Mouse (Mus musculus) intestine, postnatal 0 days (tissue): ENCODE measurements around the gene Stpg4. TPM values are rescaled to one million over a fixed set of nuclear protein-coding genes. Genes with fewer than 3 reads are reported as not detected.

Experiments
- ATAC-seq: fragments of 200-750 bp; cut with Nextera tagmentation; 2 replicates; pipeline ENCODE4 v1.8.0; 2017; ENCODE audit warnings: mild to moderate bottlenecking, moderate TSS enrichment, moderate library complexity
- H3K27ac ChIP-seq: fragments of 300-500 bp; sonication (generic); 2 replicates; pipeline ENCODE4 v1.5.1; 2014; ENCODE audit warnings: mild to moderate bottlenecking, low read depth, low read length, moderate library complexity
- H3K27me3 ChIP-seq: fragments of 300-500 bp; sonication (generic); replicated peaks from 2 replicates; pipeline ENCODE4 v1.6.1; 2014; ENCODE audit warnings: low read length, mixed read lengths; ENCODE audit not compliant: control insufficient read depth, insufficient read depth
- H3K36me3 ChIP-seq: fragments of 300-500 bp; sonication (generic); 2 replicates; pipeline ENCODE4 v1.6.1; 2014; ENCODE audit warnings: mild to moderate bottlenecking, moderate library complexity; ENCODE audit not compliant: control insufficient read depth, insufficient read depth
- H3K4me1 ChIP-seq: fragments of 300-500 bp; sonication (generic); replicated peaks from 2 replicates; pipeline ENCODE4 v1.6.1; 2014; ENCODE audit warnings: antibody characterized with exemption, low read length, mixed read lengths; ENCODE audit not compliant: control insufficient read depth, insufficient read depth
- H3K4me2 ChIP-seq: fragments of 300-500 bp; sonication (generic); replicated peaks from 2 replicates; pipeline ENCODE4 v1.6.1; 2014; ENCODE audit warnings: low read depth, mild to moderate bottlenecking, moderate library complexity
- H3K4me3 ChIP-seq: fragments of 300-500 bp; sonication (generic); 2 replicates; pipeline ENCODE4 v1.5.1; 2014; ENCODE audit warnings: low read depth, low read length
- H3K9ac ChIP-seq: fragments of 300-500 bp; sonication (generic); 2 replicates; pipeline ENCODE4 v1.6.1; 2014; ENCODE audit warnings: mild to moderate bottlenecking, low read depth, low read length
- H3K9me3 ChIP-seq: fragments of 300-500 bp; sonication (generic); 2 replicates; pipeline ENCODE4 v1.6.1; 2016; ENCODE audit warnings: mixed run types; ENCODE audit not compliant: control insufficient read depth
- CTCF ChIP-seq: sonication (generic); IDR thresholded peaks from 2 replicates; pipeline ENCODE4 v1.5.1; 2016; ENCODE audit warnings: low read depth, mild to moderate bottlenecking, control low read depth, antibody characterized with exemption, moderate library complexity
- WGBS: fragments of 180-500 bp; shearing (Covaris S2); extraction: QIAGEN DNeasy Blood & Tissue Kit; methylation state at CpG from one replicate; pipeline ENCODE4 v1.1.7; 2014; 5-methylcytosine and 5-hydroxymethylcytosine counted together
- polyA plus RNA-seq: library from polyadenylated mRNA; unstranded; fragments of >200 nt; fragmentation: Nextera tagmentation; extraction: Ambion mirVana; gene quantifications from 2 replicates; pipeline ENCODE4 v1.2.1, GENCODE M21; 2015

Stpg4 gene
- polyA plus RNA-seq, 1 experiment from 2014 or later: not detected

GRCm38 (mm10) chr17:87445917-87446766 lies 18.6 kb upstream of the Stpg4 start:
- Histone ChIP-seq H3K27ac (peak overlapping the region; percentile 95), H3K9me3 (no peaks in the 10 kb centered on the region), H3K4me3 (peak overlapping the region; percentile 99), H3K27me3 (no peaks in the 10 kb centered on the region), H3K4me2 (peak overlapping the region; percentile 72), H3K4me1 (0 out of 2 replicates have a peak, but pooled peaks cover 10% of the 10 kb centered on the region), H3K36me3 (no peaks in the 10 kb centered on the region), H3K9ac (peak overlapping the region; percentile 97)
- WGBS: 3% methylated on average over 56 of the region's 86 CpGs
- peak; percentile 52 for ATAC-seq
- no peak for TF ChIP-seq CTCF

GRCm38 (mm10) chr17:87445337-87445916 lies 17.9 kb upstream of the Stpg4 start:
- no peak for ATAC-seq
- H3K9ac ChIP-seq: peak overlapping the region; percentile 97
- peaks cover 2% of the 10 kb centered on the region; the same call in 1 of the 2 replicates for H3K36me3 ChIP-seq
- H3K4me2 ChIP-seq: peak overlapping the region; percentile 72
- no peaks in the 10 kb centered on the region for H3K27me3 ChIP-seq
- peak overlapping the region; percentile 95 for H3K27ac ChIP-seq
- TF ChIP-seq CTCF: no peak
- peak overlapping the region; percentile 99 for H3K4me3 ChIP-seq
- WGBS: under 1% methylated on average over 13 of the region's 13 CpGs
- H3K9me3 ChIP-seq: no peaks in the 10 kb centered on the region
- 0 out of 2 replicates have a peak, but pooled peaks cover 10% of the 10 kb centered on the region for H3K4me1 ChIP-seq

DNA sequence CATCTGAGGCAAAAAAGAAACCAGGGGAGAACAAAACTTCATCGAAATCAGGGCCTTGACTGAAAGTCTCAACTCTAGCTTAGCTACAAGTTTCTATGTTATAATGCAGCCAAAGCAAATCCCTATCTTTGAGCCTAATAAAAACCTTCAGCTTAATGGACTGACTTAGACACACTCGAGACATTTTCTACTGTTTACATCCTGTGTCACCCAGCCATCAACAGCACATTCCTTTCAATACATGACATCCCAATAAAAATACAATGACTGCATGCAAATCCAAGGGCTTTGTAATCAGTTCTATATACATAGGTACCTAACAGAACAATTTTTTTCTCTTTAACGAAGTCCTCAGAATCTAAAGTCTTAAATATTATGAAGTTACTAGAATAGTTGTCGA lies 17.2 kb upstream of the Stpg4 start:
- Histone ChIP-seq H3K4me3 (peak overlapping the region; percentile 21), H3K36me3 (peaks cover 5% of the 10 kb centered on the region; the same call in 1 of the 2 replicates), H3K27ac (no peak overlapping the region), H3K4me1 (peaks cover 14% of the 10 kb centered on the region; the same call in 1 of the 2 replicates), H3K9me3 (no peaks in the 10 kb centered on the region), H3K4me2 (peak overlapping the region; percentile 57), H3K27me3 (no peaks in the 10 kb centered on the region), H3K9ac (peak overlapping the region; percentile 17; the same call in 1 of the 2 replicates)
- no peak for ATAC-seq
- WGBS: 20% methylated on average over 4 of the region's 4 CpGs
- no peak for TF ChIP-seq CTCF

DNA sequence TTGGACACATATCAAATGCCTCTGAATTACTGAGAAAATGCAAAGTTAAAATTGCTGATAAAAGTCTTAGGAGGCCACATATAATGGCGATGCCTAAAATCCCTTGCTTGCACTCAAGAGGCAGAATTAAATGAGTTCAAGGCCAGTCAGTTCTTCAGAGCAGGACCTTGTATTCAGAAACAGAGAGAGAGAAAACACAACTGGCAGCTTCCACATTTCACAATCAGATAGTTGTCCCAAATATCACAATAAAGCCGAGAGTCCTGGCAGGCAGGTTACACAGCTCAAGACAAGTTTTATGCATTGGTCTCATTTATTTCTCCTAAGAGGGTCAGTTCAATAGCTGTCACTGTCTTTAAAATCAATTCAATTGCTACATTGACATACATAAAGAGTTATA lies 14.0 kb upstream of the Stpg4 start:
- H3K9ac ChIP-seq: no peak overlapping the region
- no peak overlapping the region for H3K27ac ChIP-seq
- H3K4me1 ChIP-seq: peaks cover 14% of the 10 kb centered on the region; the same call in 1 of the 2 replicates
- no peak for ATAC-seq
- H3K4me3 ChIP-seq: no peak overlapping the region
- H3K27me3 ChIP-seq: no peaks in the 10 kb centered on the region
- no peak for TF ChIP-seq CTCF
- H3K36me3 ChIP-seq: peaks cover 5% of the 10 kb centered on the region; the same call in 1 of the 2 replicates
- H3K4me2 ChIP-seq: no peak overlapping the region
- 31% methylated on average over 2 of the region's 2 CpGs for WGBS
- no peaks in the 10 kb centered on the region for H3K9me3 ChIP-seq

GRCm38 (mm10) chr17:87439441-87439840 lies 11.9 kb upstream of the Stpg4 start:
- Histone ChIP-seq H3K4me2 (no peak overlapping the region), H3K9ac (no peak overlapping the region), H3K27me3 (no peaks in the 10 kb centered on the region), H3K9me3 (no peaks in the 10 kb centered on the region), H3K4me1 (peaks cover 14% of the 10 kb centered on the region; the same call in 1 of the 2 replicates), H3K36me3 (peaks cover 14% of the 10 kb centered on the region), H3K27ac (no peak overlapping the region), H3K4me3 (no peak overlapping the region)
- TF ChIP-seq CTCF: no peak
- 67% methylated on average over 2 of the region's 2 CpGs for WGBS
- ATAC-seq: no peak

GRCm38 (mm10) chr17:87433929-87434328 lies 6.4 kb upstream of the Stpg4 start:
- no peaks in the 10 kb centered on the region for H3K27me3 ChIP-seq
- no peak for TF ChIP-seq CTCF
- WGBS: 64% methylated on average over 3 of the region's 3 CpGs
- no peak overlapping the region for H3K4me2 ChIP-seq
- H3K9ac ChIP-seq: no peak overlapping the region
- H3K27ac ChIP-seq: no peak overlapping the region
- no peak for ATAC-seq
- H3K4me3 ChIP-seq: no peak overlapping the region
- H3K4me1 ChIP-seq: no peaks in the 10 kb centered on the region
- H3K9me3 ChIP-seq: no peaks in the 10 kb centered on the region
- H3K36me3 ChIP-seq: peaks cover 29% of the 10 kb centered on the region
